Mouse (Mus musculus): Measurements from ENCODE around the gene Clta. TPM values are rescaled to one million over a fixed set of nuclear protein-coding genes. Genes with fewer than 3 reads are reported as not detected.

The Clta gene
- polyA plus RNA-seq (2014; fragmentation: Illumina TruSeq; extraction: RNeasy Lipid Tissue Mini Kit (QIAGEN cat#74804); ENCODE audit: low read depth, low replicate concordance): 11.7 TPM

DNA sequence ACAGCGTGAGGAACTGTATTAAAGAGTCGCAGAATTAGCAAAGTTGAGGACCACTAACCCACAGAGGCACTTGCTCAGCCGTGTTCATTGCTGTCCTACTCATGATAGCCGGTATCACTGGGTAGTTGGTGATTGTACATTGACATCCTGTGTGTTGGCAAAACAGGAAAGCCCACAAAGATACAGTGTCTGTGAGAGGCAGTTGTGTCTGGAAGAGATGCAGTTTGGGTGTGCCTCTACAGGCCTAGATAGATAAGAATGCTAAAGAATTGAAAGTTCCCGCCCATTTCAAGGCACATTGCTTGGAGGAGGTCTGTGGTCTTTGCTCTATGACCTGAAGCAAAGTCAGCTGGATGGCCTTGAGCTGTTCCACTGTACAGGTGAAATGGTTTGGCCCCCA is at the start of gene Clta:
Gene Clta, plus strand, starts transcription at position 327 of the 400 bp plus-strand sequence.

DNA sequence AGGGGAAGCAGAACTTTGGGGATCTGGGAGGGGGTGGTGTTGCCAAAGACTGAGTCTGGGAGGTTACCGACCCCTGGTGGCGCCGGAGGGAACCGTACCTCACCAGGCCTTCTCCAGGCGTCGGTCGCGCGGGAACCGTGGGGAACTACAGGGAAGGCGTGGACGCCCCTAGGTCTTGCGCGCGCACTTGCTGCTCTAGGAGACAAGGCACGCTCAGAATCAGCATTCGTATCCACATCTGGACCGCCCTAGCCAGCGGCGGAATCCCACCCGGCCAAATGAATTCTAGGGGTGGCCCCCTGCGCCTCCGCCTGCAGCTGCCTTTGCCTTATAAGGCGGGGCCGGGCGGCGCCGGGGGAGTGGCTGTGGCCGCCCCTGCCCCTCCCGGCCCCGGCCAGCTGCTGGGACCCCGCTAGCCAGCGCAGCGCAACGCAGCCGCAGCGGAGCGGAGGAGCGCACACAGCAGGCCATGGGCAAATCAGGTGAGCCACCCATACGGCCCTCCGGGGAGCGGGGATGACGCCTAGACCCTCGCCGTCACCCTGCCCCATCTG is 46.9 kb upstream of the Clta start, which contains the start of gene Glipr2:
Gene Glipr2, plus strand, starts transcription at position 110 of the 554 bp plus-strand sequence.

DNA sequence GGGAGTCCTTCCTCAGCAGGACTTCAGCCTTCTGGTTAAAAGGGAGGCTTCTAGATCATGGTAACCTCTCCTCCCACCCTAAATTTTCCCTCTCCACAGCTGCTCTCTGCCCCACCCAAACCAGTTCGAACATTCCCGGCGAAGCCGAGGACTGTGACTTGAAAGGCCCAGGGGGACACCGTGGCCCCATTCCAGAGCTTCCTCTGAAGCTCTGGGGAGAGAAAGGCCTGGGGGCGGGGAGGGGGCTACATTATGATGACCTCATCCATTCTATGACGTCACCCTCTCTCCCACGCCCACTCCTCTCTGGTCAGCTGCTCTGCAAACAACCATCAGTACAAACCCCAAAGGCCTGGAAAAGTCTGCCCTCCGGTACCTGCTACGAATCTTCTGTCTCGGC is 21.1 kb upstream of the Clta start, which contains the start of gene Ccin:
Gene Ccin, plus strand, starts transcription at position 303 of the 400 bp plus-strand sequence.

Other genes starting within 250 kb of the Clta start
- gene Olfr159, start 233.4 kb upstream of the Clta start, polyA plus RNA-seq (2014; fragmentation: Illumina TruSeq; extraction: RNeasy Lipid Tissue Mini Kit (QIAGEN cat#74804); ENCODE audit: low read depth, low replicate concordance): not detected
- not detected for gene Olfr156, start 180.6 kb upstream of the Clta start, polyA plus RNA-seq (2014; fragmentation: Illumina TruSeq; extraction: RNeasy Lipid Tissue Mini Kit (QIAGEN cat#74804); ENCODE audit: low read depth, low replicate concordance)
- not detected for gene Olfr157, start 164.3 kb upstream of the Clta start, polyA plus RNA-seq (2014; fragmentation: Illumina TruSeq; extraction: RNeasy Lipid Tissue Mini Kit (QIAGEN cat#74804); ENCODE audit: low read depth, low replicate concordance)
- not detected for gene Olfr155, start 152.9 kb upstream of the Clta start, polyA plus RNA-seq (2014; fragmentation: Illumina TruSeq; extraction: RNeasy Lipid Tissue Mini Kit (QIAGEN cat#74804); ENCODE audit: low read depth, low replicate concordance)
- gene Reck, start 128.9 kb upstream of the Clta start, polyA plus RNA-seq (2014; fragmentation: Illumina TruSeq; extraction: RNeasy Lipid Tissue Mini Kit (QIAGEN cat#74804); ENCODE audit: low read depth, low replicate concordance): 6.3 TPM
- gene Glipr2, start 47.1 kb upstream of the Clta start, polyA plus RNA-seq (2014; fragmentation: Illumina TruSeq; extraction: RNeasy Lipid Tissue Mini Kit (QIAGEN cat#74804); ENCODE audit: low read depth, low replicate concordance): 2.8 TPM
- 47.2 TPM for gene Ccin, start 21.0 kb upstream of the Clta start, polyA plus RNA-seq (2014; fragmentation: Illumina TruSeq; extraction: RNeasy Lipid Tissue Mini Kit (QIAGEN cat#74804); ENCODE audit: low read depth, low replicate concordance)
- 1.8 TPM for gene Gne, start 79.7 kb downstream of the Clta start, polyA plus RNA-seq (2014; fragmentation: Illumina TruSeq; extraction: RNeasy Lipid Tissue Mini Kit (QIAGEN cat#74804); ENCODE audit: low read depth, low replicate concordance)
- 549 TPM for gene Rnf38, start 229.3 kb downstream of the Clta start, polyA plus RNA-seq (2014; fragmentation: Illumina TruSeq; extraction: RNeasy Lipid Tissue Mini Kit (QIAGEN cat#74804); ENCODE audit: low read depth, low replicate concordance)